ENCODE assay signal across 12 mouse cellular contexts in genomic region chr19:53752993-53753392, GRCm38 (mm10).
A peak's percentile ranks its signal among the peaks of the same experiment; 100 is the strongest.
DNase-seq lines count a peak whose midpoint lies in the region; ATAC-seq and TF ChIP-seq lines count a peak whose summit lies in the region.
"Had no signal": no experiment of that assay in that cellular context is flagged by ENCODE, and none has a peak within 500 bp of the region (broad histone marks: within the 10 kb centered on the region; RNA-seq: fewer than 3 reads in every experiment).

No protein-coding gene starts in this region.

- no peak overlapping the region for H3K4me3 ChIP-seq in heart, postnatal 0 days (ENCODE audit: low read depth, low read length)
- no peak overlapping the region for H3K4me3 ChIP-seq in midbrain, embryonic 11.5 days (ENCODE audit: low read depth, low read length)
- no peak overlapping the region for H3K4me3 ChIP-seq in midbrain, embryonic 15.5 days
- H3K4me3 ChIP-seq in MEL (ENCODE audit: control insufficient read depth in 1 of 2, insufficient read depth in 1 of 2, low read depth in 2 of 2, low read length in 2 of 2), result peak overlapping the region; percentile 10 to 46; a peak in 3 of 4 replicates
- H3K4me3 ChIP-seq in forebrain, embryonic 15.5 days, result no peak overlapping the region
- H3K4me3 ChIP-seq: forebrain, embryonic 13.5 days; hindbrain, embryonic 10.5 days; limb, embryonic 10.5 days; neural tube, embryonic 12.5 days had no signal

- no peak for TF ChIP-seq EP300 in heart, postnatal 0 days (IDR thresholded peaks at IDR 0.05; ENCODE audit: low read depth)
- TF ChIP-seq EP300 in MEL (IDR thresholded peaks at IDR 0.05; ENCODE audit: low read depth in 1 of 2, low read length in 2 of 2), result no peak

- ATAC-seq in heart, postnatal 0 days (ENCODE audit: insufficient read depth, low read depth), result no peak
- ATAC-seq in midbrain, embryonic 11.5 days (ENCODE audit: low FRiP score), result no peak
- ATAC-seq in midbrain, embryonic 15.5 days (replicated peaks), result no peak
- ATAC-seq in forebrain, embryonic 15.5 days (replicated peaks), result no peak
- ATAC-seq: forebrain, embryonic 13.5 days had no signal

- 49% methylated on average over 7 of the region's 7 CpGs for WGBS in heart, postnatal 0 days
- 52% methylated on average over 7 of the region's 7 CpGs for WGBS in midbrain, embryonic 11.5 days
- WGBS in midbrain, embryonic 15.5 days, result 56% methylated on average over 7 of the region's 7 CpGs
- WGBS in forebrain, embryonic 15.5 days, result 63% methylated on average over 7 of the region's 7 CpGs

- peak; percentile 43 for TF ChIP-seq CTCF in heart, postnatal 0 days (IDR thresholded peaks at IDR 0.05; ENCODE audit: low read depth)
- peak; percentile 83 to 94 (median 94) for TF ChIP-seq CTCF in MEL (IDR thresholded peaks at IDR 0.05 in 2 of 3, conservative IDR thresholded peaks at IDR 0.05 in 1 of 3; ENCODE audit: control insufficient read depth in 1 of 3, insufficient read depth in 1 of 3, low read depth in 2 of 3, low read length in 3 of 3, poor library complexity in 1 of 3, severe bottlenecking in 1 of 3)

- H3K27me3 ChIP-seq in heart, postnatal 0 days (ENCODE audit: control insufficient read depth, insufficient read depth, low read length), result no peaks in the 10 kb centered on the region
- H3K27me3 ChIP-seq in midbrain, embryonic 11.5 days (ENCODE audit: control insufficient read depth, insufficient read depth, low read length), result no peaks in the 10 kb centered on the region
- no peaks in the 10 kb centered on the region for H3K27me3 ChIP-seq in midbrain, embryonic 15.5 days (replicated peaks)
- H3K27me3 ChIP-seq in MEL (ENCODE audit: control insufficient read depth in 1 of 2, insufficient read depth in 2 of 2, low read length in 2 of 2), result no peaks in the 10 kb centered on the region
- no peaks in the 10 kb centered on the region for H3K27me3 ChIP-seq in forebrain, embryonic 15.5 days
- H3K27me3 ChIP-seq: forebrain, embryonic 13.5 days; neural tube, embryonic 12.5 days had no signal

- no peak overlapping the region for H3K4me2 ChIP-seq in heart, postnatal 0 days (ENCODE audit: low read depth, low read length)
- H3K4me2 ChIP-seq in midbrain, embryonic 11.5 days, result no peak overlapping the region
- H3K4me2 ChIP-seq in midbrain, embryonic 15.5 days, result no peak overlapping the region
- no peak overlapping the region for H3K4me2 ChIP-seq in forebrain, embryonic 15.5 days (replicated peaks)
- H3K4me2 ChIP-seq: forebrain, embryonic 13.5 days; neural tube, embryonic 12.5 days had no signal

- TF ChIP-seq POLR2A in MEL (IDR thresholded peaks at IDR 0.05; ENCODE audit: control insufficient read depth in 1 of 2, insufficient read depth in 1 of 2, low read depth in 1 of 2, low read length in 2 of 2, poor library complexity in 1 of 2), result no peak

- no peaks in the 10 kb centered on the region for H3K9me3 ChIP-seq in heart, postnatal 0 days (replicated peaks; ENCODE audit: control insufficient read depth, low read length)
- no peaks in the 10 kb centered on the region for H3K9me3 ChIP-seq in midbrain, embryonic 11.5 days (ENCODE audit: control insufficient read depth, low read length)
- H3K9me3 ChIP-seq in midbrain, embryonic 15.5 days, result no peaks in the 10 kb centered on the region
- H3K9me3 ChIP-seq in MEL (replicated peaks; ENCODE audit: insufficient read depth, low read length), result no peaks in the 10 kb centered on the region
- no peaks in the 10 kb centered on the region for H3K9me3 ChIP-seq in forebrain, embryonic 15.5 days
- H3K9me3 ChIP-seq: forebrain, embryonic 13.5 days; limb, embryonic 10.5 days had no signal

- H3K4me1 ChIP-seq in heart, postnatal 0 days (ENCODE audit: control insufficient read depth, insufficient read depth), result peaks cover 16% of the 10 kb centered on the region
- no peaks in the 10 kb centered on the region for H3K4me1 ChIP-seq in midbrain, embryonic 11.5 days (ENCODE audit: control insufficient read depth, insufficient read depth, low read length)
- no peaks in the 10 kb centered on the region for H3K4me1 ChIP-seq in midbrain, embryonic 15.5 days
- H3K4me1 ChIP-seq in MEL (ENCODE audit: control insufficient read depth in 1 of 2, insufficient read depth in 2 of 2, low read length in 2 of 2), result 0 out of 4 replicates have a peak, but pooled peaks cover 0 to 7% of the 10 kb centered on the region in 2 experiments
- no peaks in the 10 kb centered on the region for H3K4me1 ChIP-seq in forebrain, embryonic 15.5 days
- H3K4me1 ChIP-seq: forebrain, embryonic 13.5 days; neural tube, embryonic 12.5 days had no signal

- H3K79me2 ChIP-seq in MEL (ENCODE audit: control insufficient read depth, insufficient read depth, low read length, poor library complexity), result no peaks in the 10 kb centered on the region

- no peak overlapping the region for H3K9ac ChIP-seq in heart, postnatal 0 days (replicated peaks; ENCODE audit: low read depth, low read length)
- H3K9ac ChIP-seq in midbrain, embryonic 11.5 days (ENCODE audit: low read length), result no peak overlapping the region
- H3K9ac ChIP-seq in midbrain, embryonic 15.5 days, result no peak overlapping the region
- H3K9ac ChIP-seq in MEL (ENCODE audit: control insufficient read depth, low read depth, low read length, poor library complexity, severe bottlenecking), result peak overlapping the region; percentile 25
- no peak overlapping the region for H3K9ac ChIP-seq in forebrain, embryonic 15.5 days (replicated peaks)
- H3K9ac ChIP-seq: forebrain, embryonic 13.5 days; neural tube, embryonic 12.5 days had no signal

- intact Hi-C loops in heart, postnatal 14 days (cut with DNase I), result no loop called here

- no peaks in the 10 kb centered on the region; the same call in none of the 2 replicates for H3K36me3 ChIP-seq in heart, postnatal 0 days (replicated peaks; ENCODE audit: control insufficient read depth, insufficient read depth, low read length)
- no peaks in the 10 kb centered on the region for H3K36me3 ChIP-seq in midbrain, embryonic 11.5 days (ENCODE audit: control insufficient read depth, insufficient read depth, low read length)
- no peaks in the 10 kb centered on the region for H3K36me3 ChIP-seq in midbrain, embryonic 15.5 days (replicated peaks)
- peaks cover 0 to 6% of the 10 kb centered on the region in 2 experiments; a peak in 1 of 4 replicates for H3K36me3 ChIP-seq in MEL (ENCODE audit: control insufficient read depth in 1 of 2, insufficient read depth in 2 of 2, low read length in 2 of 2)
- H3K36me3 ChIP-seq in forebrain, embryonic 15.5 days, result no peaks in the 10 kb centered on the region
- H3K36me3 ChIP-seq: hindbrain, embryonic 10.5 days; limb, embryonic 10.5 days; neural tube, embryonic 12.5 days had no signal

- H3K27ac ChIP-seq in heart, postnatal 0 days (ENCODE audit: low read depth), result no peak overlapping the region
- no peak overlapping the region for H3K27ac ChIP-seq in midbrain, embryonic 11.5 days (ENCODE audit: low read depth, low read length)
- H3K27ac ChIP-seq in midbrain, embryonic 15.5 days, result no peak overlapping the region
- no peak overlapping the region for H3K27ac ChIP-seq in MEL (ENCODE audit: control insufficient read depth, low read depth, low read length)
- no peak overlapping the region for H3K27ac ChIP-seq in forebrain, embryonic 15.5 days (replicated peaks)
- H3K27ac ChIP-seq: forebrain, embryonic 13.5 days; hindbrain, embryonic 10.5 days; limb, embryonic 10.5 days; neural tube, embryonic 12.5 days had no signal

- peak; percentile 79 for TF ChIP-seq RAD21 in MEL (IDR thresholded peaks at IDR 0.05; ENCODE audit: low read depth, low read length)

- no peak for DNase-seq in heart, postnatal 0 days (ENCODE audit: low spot score)
- DNase-seq in heart, postnatal 14 days, result no peak
- peak; percentile 79 for DNase-seq in midbrain, embryonic 11.5 days (ENCODE audit: low spot score, missing footprints)
- DNase-seq in MEL (ENCODE audit: low read depth, low spot score), result peak; percentile 84
- DNase-seq in retina, postnatal 1 day, result peak; percentile 21
- DNase-seq in layer of hippocampus, postnatal 36 days, result no peak

TF ChIP-seq in MEL, 35 proteins besides CTCF, POLR2A, EP300 and RAD21:
- TF ChIP-seq KAT2A (conservative IDR thresholded peaks at IDR 0.05; ENCODE audit: low read depth, low read length) (no peak), MXI1 (IDR thresholded peaks at IDR 0.05; ENCODE audit: low read depth, low read length) (peak; percentile 76), SIN3A (IDR thresholded peaks at IDR 0.05; ENCODE audit: low read length) (peak; percentile 48; the same call in 1 of the 2 replicates), USF1 (IDR thresholded peaks at IDR 0.05; ENCODE audit: low read depth, low read length) (peak; percentile 86), CHD1 (IDR thresholded peaks at IDR 0.05; ENCODE audit: low read depth, low read length) (no peak), SMC3 (IDR thresholded peaks at IDR 0.05; ENCODE audit: low read depth, low read length) (peak; percentile 85), TBP (IDR thresholded peaks at IDR 0.05; ENCODE audit: low read depth, low read length) (0 out of 2 replicates have a peak, but pooled peaks have one; percentile 20), BHLHE40 (IDR thresholded peaks at IDR 0.05; ENCODE audit: borderline replicate concordance, low read depth, low read length) (peak; percentile 80; the same call in 1 of the 2 replicates), MYC (IDR thresholded peaks at IDR 0.05; ENCODE audit: low read depth, low read length) (peak; percentile 85), JUND (IDR thresholded peaks at IDR 0.05; ENCODE audit: low read depth, low read length) (0 out of 2 replicates have a peak, but pooled peaks have one; percentile 55), ZC3H11A (IDR thresholded peaks at IDR 0.05; ENCODE audit: low read depth, low read length) (peak; percentile 74), MAX (IDR thresholded peaks at IDR 0.05; ENCODE audit: low read length) (peak; percentile 76), ZNF384 (IDR thresholded peaks at IDR 0.05; ENCODE audit: low read depth, low read length) (peak; percentile 55; the same call in 1 of the 2 replicates), ETS1 (IDR thresholded peaks at IDR 0.05; ENCODE audit: low read depth, low read length) (no peak), POLR2AphosphoS2 (IDR thresholded peaks at IDR 0.05; ENCODE audit: low read length) (no peak), USF2 (IDR thresholded peaks at IDR 0.05; ENCODE audit: borderline replicate concordance in 1 of 2, insufficient read depth in 1 of 2, low read depth in 1 of 2, low read length in 2 of 2) (peak in 1 of 2 experiments; percentile 49; a peak in 1 of 4 replicates)

Comparison
In these comparisons a context has a peak if more than half of its experiments do, and no peak if none do; other contexts are left out.
1. DNase-seq: peak in midbrain, embryonic 11.5 days (single experiment), MEL (single experiment) and retina, postnatal 1 day (single experiment); none in heart, postnatal 0 days (single experiment), heart, postnatal 14 days (0 of 2) and layer of hippocampus, postnatal 36 days (0 of 2).
2. H3K4me3 ChIP-seq: peak in MEL (2 of 2); none in heart, postnatal 0 days (single experiment), midbrain, embryonic 11.5 days (single experiment), midbrain, embryonic 15.5 days (single experiment) and forebrain, embryonic 15.5 days (single experiment).